Mouse (Mus musculus) cerebellum, postnatal 25 days (tissue): ENCODE measurements around the gene Olfr223.
"Not testable (repeated sequence)": the region's sequence is repeated elsewhere in the genome, so short reads cannot be mapped to it uniquely, and the experiment has no call there.

Experiments used
- DNase-seq, 2 experiments: peaks; one replicate each; pipeline ENCODE4 v3.0.0; 2021; ENCODE audit warnings: mixed read lengths in 2 of 2

Olfr223 gene

DNA sequence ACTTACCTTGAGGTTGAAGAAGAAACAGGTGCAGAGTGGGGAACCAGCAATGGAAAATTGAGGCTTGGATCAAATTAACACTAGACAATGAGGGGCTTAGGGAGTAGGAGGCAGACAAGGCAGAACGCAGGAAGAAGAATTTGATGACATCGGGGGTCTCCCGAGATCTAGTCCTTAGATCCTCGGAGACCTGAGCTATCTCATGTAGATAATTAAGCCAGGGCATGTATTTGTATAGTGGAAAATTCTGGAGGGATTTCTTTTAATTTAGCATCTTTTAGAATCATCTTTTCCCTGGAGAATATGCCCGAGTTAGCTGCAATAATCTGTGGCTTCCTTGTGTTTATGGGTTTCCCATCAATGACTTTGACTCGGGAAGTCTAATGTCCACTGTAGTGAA is at the start of gene Olfr223:
TSS of gene Olfr223 (minus strand) at position 101 of the 400 bp plus-strand sequence.
- DNase-seq, result no peak

DNA sequence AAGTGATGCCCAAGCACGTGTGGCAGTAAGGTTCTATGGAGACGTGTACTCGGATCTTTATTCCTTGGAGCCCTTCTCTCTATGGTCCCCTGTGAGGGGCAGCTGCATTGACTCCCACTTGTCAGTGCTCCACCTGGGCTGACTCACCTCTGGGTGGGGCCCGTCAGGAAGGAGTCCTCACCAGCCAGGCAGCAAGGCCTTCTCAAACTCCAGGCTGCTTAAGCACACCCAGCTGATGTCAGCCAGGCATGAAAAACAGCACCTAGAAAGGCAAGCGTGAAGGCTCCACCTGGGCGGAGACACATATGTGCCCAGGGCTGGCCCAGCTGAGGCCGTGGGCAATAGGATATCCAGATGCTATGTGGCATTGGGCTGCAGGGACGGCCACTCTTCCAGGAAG is 49.3 kb upstream of the Olfr223 start:
- DNase-seq, result no peak

DNA sequence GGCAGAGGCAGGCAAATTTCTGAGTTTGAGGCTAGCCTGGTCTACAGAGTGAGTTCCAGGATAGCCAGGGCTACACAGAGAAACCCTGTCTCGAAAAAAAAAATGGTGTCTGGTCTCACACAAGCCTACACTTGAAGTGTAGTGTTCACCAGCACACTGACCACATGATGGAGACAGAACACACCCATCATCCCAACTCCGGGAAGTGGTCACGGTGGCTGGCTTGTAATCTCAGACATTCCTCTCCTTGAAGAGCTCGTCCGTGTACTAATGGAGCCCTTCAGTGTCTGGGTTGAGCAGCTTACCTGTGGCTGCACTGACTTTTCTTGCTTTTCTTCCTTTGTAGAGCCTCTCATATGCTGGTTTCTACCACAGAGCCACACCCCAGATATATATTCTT is 48.1 kb upstream of the Olfr223 start:
- no peak for DNase-seq

DNA sequence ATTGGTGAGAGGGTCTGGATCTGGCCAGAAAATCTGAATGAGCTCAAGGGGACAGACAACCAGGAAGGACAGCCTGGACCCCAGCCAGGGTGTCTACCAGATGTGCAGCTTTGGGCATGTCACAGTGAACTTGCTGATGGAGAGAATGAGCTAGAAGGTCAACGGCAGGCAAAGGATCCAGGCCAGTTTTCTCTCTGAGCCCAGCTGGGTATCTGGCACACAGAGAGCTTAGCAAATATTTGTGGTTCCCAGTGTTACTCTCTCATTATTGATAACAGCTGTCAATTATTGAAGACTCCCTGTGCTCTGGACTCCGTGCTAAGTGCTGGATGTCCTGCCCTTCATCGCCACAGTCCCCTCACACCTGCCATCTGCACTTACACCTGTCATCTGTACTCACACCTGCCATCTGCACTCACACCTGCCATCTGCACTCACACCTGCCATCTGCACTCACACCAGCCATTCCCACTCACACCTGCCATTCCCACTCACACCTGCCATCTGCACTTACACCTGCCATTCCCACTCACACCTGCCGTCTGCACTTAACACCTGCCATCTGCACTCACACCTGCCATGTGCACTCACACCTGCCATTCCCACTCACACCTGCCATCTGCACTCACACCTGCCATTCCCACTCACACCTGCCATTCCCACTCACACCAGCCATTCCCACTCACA is 47.0 kb upstream of the Olfr223 start:
- DNase-seq, result no peak

DNA sequence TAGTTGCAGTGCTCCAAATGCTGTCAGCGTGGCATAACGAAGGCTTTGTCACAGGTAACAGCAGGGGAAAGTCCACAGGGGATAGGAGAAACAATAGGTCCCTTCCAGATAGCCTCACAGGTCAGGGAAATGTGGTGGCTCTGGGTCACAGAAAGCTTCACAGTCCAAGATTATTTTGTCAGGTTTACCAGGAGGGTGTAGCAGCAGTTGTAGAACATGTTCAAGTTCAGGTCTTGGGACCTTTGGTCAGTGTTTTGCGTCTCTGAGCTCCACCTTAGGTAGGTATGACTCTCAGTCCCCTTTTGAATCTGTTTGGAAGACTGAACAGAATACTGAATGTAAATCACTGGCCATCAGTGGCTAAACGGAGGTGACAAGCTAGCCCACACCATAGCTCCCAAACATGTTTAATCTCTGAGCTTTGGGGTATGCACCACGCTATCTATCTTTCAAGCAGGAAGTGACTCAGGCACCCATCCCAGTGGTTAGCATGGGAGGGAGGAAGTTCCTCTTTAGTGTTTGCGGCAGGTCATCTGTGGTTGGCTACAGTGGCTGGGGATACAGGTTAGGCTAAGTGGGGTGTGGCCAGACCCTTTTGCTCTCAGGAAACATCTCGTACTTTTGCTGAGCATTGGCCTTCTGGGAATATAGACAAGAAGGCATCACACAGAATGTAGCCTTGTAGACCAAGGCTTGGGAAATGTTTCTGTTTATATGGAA is 43.8 kb upstream of the Olfr223 start:
- no peak for DNase-seq

DNA sequence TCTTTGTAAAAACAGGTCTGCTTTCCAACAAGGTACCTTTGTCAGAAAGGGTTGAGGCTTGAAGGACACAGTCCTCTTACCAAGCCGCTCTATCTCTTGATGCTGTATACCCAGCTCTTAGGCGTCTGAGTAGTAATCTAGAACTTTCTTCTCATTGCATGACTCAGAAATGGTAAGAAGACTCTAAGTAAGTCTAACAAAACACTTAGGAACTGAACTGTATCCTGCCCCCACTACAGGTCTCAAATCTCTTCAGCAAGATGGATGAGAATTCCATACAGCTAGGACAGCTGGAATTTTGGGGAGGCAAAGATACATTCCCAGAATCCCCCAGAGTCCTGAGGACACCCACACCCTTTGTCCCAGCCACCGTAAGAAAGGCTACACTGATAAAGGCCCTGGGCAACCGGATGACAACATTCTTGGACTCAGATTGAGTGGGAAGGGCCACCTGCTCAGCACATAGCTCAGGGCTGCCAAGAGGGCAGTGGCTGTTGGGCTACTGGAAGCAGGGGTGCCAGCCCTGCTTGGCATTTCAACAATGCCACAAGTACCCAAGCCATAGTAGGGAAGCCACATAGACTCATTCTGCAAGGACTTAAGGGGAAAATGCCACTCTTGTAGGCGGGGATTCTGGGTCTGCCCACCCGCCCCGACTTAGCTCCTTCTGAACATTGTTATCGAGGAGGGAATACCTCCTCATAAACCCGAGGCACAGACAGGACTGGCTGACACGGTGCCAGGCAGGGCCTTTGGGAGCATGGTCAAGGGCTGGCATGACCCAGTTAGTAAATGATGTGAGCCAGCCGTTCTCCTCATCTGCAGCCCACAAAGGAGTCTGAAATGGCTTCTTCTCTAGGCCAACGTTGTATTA is 43.0 kb upstream of the Olfr223 start:
- DNase-seq, result peak; percentile 35 to 37

DNA sequence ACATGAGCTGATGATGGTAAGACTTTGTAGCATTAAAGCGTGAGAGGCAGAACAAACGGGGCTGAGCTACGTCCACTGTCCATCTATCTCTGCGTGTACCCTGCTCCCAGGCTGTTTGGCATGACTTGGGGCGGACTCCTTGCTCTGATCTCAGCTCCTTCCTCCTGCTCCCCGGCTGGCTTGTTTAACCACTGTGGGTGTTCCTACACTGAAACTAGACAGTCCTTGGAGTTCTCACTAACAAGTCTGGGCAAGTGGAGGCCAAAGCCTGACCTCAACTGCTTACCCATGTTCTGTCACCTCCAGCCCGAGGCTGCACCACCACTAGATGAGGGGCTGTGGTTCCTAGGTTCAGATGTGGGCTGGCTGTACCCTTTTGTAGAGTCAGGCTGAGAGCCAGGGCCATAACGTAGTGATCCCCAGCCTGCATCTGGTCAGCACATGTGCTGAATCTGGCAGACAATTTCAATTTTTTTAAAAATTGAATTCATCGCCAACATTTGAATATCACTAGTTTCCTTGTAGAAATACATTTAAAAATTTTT is 42.2 kb upstream of the Olfr223 start:
- no peak for DNase-seq

DNA sequence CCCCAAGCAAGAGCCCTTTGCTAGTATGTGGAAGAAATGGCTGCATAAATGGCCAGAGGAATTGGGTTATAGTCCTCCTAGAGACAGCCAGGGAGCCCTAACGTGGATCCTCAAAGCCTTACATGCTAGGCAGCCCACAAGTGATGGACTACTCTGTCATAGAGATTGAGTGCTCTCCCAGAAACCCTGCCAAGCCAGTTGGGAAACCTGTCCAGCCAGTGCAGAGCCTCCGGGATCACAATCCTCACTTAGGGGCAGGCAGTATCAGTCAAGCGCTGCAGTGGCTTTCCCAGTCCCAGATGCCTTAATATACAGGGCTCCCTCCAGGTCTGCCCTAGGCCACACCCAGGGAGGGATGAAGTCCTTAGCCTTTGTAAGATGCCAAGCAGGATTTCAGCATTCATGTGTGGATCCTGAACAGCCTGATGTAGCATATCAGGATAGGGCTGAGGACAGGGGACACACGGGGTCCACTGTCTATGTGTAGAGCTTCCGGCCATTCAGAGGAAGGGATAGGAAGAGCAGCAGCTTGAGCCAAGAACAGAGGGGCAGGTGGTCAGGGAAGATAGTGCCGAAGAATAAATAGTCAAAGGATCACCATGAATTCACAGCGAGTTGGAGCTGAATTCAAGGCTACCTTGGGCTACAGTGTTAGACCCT is 41.0 kb upstream of the Olfr223 start:
- no peak for DNase-seq

DNA sequence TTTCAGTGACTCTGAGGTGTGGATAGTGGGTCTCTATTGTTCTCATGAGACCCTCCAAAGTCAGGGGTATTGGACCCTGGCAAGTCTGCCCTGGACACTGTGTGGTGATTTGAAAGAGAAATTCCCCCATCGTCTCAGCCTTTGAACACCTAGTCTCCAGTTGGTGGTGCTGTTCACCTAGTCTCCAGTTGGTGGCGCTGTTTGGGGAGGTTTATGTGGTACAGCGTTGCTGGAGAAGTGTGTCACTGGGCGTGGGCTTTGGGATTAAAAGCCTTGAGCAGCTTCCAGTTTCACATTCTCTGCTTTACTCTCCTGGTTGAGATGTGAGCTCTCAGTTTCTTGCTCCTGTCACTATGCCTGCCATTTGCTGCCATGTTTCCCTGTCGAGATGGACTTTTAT is 39.9 kb upstream of the Olfr223 start:
- DNase-seq, result peak; percentile 34 to 68

DNA sequence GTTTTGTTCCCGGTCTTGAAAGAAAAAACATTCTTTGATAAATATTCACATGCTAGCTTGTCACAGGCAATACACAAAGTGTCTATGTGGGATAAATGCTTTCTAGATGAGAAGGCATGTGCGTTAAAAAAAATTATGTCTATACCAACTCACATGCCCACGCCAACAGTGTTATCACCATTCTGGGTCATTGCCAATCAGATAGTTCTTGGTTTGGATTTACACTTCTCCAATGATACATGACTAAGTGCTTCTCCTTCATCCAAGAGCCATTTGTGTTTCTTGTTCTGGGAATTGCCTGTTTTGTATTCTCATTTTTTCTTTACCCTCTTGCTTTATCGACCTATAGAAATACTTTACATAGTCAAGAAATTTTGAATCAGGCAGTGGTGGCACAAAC is 38.9 kb upstream of the Olfr223 start:
- DNase-seq, result no peak

DNA sequence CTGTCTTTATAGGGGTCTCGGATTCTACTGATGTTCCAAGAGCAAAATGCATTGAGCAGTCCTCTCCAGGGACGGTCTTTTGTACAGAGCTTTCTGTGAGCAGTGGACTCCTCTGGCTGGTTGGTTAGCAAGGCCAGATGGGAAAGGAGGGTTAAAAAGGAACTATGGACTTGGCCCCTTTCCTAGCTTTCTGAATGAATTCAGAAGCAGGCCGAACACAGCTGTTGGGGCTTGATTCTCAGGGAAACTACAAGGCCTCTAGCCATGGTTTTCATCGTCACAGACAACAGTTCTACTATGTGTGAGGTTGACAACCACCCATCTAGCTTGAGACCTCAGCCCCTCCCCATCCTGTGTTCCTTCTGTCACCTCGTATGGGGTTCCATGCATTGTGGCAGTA is 36.8 kb upstream of the Olfr223 start:
- DNase-seq, result no peak

DNA sequence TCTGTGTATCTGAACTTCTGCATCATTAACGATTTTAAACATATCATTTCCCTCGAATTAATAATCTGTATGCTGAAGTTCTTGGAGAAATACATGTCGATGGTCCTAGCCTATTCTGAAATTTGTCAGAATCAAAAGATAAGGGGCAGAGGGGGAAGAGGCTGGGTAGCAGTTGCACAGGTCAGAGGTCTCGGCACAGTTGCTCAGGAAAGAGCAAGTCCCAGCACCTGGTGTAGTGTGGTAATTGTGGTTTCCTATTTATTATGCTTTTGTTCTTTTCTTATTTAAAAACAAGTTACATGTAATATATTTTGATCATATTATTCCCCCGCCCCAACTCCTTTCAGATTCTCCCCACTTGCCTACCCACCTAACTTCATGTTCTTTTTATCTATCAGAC is 35.1 kb upstream of the Olfr223 start:
- no peak for DNase-seq

DNA sequence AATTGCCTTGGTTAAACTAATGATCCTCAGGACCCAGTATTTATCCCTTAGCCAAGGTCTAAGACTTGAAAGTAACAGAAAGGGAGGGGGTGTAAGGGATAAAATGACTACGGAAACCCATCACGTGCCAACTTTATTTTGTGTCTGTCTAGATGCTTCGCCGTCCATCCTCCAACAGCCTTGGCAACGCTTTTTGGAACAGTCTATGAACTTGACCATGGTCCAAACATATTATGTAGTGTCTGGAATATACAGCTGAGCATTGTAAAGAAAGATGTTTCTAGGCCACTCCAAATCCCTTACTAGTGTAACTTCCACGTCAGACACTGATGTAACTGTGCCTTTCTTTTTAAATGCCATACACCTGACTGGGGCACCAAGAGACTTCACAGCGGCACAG is 33.1 kb upstream of the Olfr223 start:
- DNase-seq, result no peak

DNA sequence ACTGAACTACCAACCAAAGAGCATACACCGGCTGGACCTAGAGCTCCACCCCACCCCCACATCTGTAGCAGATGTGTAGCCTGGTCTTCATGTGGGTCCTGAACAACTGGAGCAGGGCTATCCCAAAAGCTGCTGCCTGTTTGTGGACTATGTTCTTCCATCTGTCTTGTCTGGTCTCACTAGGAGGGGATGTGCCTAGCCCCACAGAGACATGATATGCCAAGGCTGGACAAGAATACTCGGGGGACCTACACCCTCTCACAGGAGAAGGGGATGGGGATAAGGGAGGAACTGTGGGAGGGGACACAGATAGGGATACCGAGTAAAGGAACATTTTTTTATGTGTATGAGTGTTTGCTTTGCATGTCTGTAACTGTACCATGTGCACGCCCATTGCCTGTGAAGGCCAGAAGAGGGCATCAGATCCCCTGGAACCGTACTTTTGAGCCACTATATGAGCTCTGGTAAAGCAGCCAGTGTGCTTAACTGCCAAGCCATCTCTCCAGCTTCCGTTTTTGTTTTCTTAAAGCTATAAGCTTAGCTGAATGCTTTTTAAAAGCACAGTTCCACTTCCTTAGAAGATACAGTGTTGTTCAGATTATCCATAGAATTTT is 31.0 kb upstream of the Olfr223 start:
- DNase-seq, result peak; percentile 71 to 82

DNA sequence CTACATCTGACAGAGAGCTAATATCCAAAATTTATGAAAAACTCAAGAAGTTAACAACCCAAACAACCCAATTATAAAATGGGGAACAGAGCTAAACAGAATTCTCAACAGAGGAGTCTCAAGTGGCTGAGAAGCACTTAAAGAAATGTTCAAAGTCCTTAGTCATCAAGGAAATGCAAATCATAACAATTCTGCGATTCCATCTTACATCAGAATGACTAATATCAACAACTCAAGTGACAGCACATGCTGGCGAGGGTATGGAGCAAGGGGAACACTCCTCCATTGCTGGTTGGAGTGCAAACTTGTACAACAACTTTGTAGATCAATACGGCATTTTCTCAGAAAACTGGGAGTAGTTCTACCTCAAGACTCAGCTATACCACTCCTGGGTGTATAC is 29.1 kb upstream of the Olfr223 start:
- DNase-seq, result no peak

DNA sequence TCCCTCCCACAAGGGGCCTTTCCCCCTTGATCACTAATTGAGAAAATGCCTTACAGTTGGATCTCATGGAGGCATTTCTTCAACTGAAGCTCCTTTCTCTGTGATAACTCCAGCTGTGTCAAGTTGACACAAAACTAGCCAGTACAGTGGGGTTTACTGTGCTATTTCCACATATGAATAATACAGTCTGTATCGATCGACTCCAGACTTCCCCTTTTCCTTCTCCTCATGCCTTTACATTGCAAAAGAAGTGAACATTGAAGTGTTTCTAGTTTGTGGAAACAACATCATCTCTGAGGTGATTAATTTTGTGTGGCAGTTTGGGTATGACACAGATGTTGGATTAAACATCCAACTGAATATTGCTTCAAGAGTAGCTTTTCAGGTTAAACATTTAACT is 23.9 kb upstream of the Olfr223 start:
- not testable (repeated sequence) for DNase-seq

DNA sequence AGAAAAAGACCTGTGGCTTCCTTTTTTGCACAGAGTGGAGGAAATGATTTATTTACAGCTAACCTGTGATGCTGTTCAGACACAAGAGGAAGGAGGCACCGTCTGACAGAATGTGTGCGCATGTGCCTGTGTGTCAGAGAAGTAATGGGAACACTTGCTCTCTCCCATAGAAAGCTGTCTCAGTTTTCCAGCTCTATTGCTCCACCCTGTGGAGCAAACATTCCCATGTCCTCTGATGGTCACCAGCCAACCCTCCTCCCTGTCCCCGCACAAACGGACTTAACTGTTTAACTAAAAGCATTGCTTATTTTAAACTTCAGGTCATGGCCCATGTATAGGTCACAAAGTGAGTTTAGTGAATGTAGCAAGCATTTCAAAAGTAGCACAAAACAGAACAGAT is 21.0 kb upstream of the Olfr223 start:
- peak in 1 of 2 experiments; percentile 64 for DNase-seq

DNA sequence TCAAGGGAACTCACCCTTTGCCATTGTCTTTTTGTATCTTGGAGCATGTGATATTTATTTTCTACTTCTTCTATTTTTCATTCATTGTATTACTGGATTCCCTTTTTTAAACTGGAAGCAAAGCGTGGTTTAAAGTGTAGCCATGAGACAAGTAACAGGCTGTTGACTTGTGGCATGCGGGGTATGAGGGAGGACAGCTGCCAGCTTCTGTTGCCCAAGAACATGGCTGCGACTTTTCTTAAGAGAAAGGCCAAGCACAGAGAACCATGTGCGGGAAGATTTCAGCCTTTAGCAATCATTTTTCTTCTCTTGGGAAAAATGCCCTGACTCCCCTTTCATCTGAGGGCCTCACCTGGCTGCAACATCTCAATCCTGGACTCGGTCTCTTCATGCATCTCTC is 18.6 kb upstream of the Olfr223 start:
- DNase-seq, result no peak

DNA sequence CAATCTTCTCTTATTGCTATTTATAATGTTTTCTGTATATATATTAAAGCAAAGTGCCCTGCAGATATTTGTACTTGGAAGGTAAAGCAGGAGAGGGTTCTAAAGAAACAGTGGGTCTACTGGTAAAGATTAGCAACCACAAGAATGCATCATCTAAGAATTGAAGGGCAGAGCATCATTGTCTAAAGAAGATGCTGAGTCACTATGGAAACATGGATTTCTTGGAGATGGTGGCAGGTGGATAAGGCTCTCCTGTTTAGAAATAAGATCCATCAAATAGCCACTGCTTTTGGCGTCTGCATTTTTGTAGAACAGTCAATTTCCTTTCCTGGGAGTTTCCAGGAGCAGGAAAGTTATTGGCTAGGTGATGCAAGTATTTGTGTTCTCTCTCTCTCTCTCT is 9.2 kb upstream of the Olfr223 start:
- DNase-seq, result no peak

DNA sequence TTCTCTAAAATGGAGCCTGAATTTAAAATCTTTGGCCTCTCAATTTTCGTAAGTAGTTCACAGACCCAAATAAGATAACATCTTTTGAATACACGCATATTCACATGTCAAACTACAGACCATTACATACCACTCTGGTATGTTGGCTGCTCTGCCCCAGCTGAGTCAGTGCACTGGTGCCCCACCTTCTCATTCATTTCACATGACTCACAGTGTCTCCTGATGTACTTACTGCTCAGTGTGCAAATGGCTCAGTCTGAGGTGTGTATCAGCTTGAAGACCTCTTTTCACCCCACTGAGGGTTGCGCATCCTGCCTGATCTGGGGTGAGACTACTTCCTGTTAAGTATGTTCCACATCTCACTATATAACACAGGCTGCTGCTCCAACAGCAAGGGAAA is 7.8 kb upstream of the Olfr223 start:
- DNase-seq, result no peak

DNA sequence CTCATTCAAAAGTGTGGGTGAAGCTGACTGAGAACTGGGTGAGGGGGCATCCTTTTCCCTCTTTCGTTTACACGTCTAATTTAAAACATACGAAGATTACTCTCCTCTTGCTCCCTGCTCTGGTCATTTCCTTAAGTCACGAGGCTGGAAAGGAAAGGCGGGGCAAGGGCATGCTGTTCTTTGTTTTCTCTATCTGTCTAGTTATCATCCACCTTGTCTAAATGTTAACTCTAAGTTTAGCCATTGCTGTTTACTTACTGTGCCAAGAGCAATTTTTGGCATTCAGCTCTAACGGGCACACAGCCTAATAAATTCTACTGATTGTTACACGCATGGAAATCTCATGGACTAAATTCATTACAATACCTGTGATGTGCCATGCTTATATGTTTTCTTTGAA is 6.1 kb upstream of the Olfr223 start:
- DNase-seq, result no peak

DNA sequence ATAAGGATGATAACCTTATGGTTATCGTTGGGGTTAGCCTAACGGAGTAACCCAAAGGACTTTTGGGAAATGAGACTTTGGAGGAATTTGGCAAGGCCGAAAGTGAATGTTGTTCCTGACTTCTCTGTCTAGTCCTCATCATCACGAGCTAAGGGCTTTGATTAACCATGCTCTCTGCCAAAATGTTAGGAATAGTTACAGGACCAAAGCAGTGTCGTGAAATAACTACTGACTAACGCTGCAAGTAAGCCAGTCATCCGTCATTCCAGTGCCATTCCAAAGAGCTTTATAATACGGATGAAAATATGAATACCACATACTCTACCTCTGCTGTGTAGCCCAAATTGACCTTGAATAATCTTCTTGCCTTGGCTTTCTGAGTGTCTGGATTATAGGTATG is 3.9 kb upstream of the Olfr223 start:
- no peak for DNase-seq
